Mouse (Mus musculus): Measurements from ENCODE around the gene Apoe. TPM values are rescaled to one million over a fixed set of nuclear protein-coding genes. Genes with fewer than 3 reads are reported as not detected.

Gene Apoe
- total and polyA plus RNA-seq, 3 experiments = 8.1 to 28.6 (median 19.9) TPM

- H3K4me1 ChIP-seq (ENCODE audit: insufficient read depth, low read depth, low read length) = peaks cover 34% of the 10 kb centered on the region
- ATAC-seq (ENCODE audit: extremely low read depth, insufficient number of reproducible peaks, low FRiP score, poor library complexity, severe bottlenecking) (no peak), DNase-seq (ENCODE audit: low spot score) (no peak)
- no peaks in the 10 kb centered on the region for H3K27me3 ChIP-seq (ENCODE audit: insufficient read depth, low read length)
- no peak for TF ChIP-seq TAL1 (conservative IDR thresholded peaks at IDR 0.05; ENCODE audit: low read depth, low read length)
- TF ChIP-seq GATA1 (IDR thresholded peaks at IDR 0.05; ENCODE audit: borderline replicate concordance, low read length) = no peak
- no peak for TF ChIP-seq POLR2AphosphoS5 (IDR thresholded peaks at IDR 0.05; ENCODE audit: insufficient replicate concordance, low read depth, low read length)
- TF ChIP-seq GATA2 (IDR thresholded peaks at IDR 0.05; ENCODE audit: borderline replicate concordance, low read depth, low read length) = no peak
- no peak for TF ChIP-seq CTCF (IDR thresholded peaks at IDR 0.05; ENCODE audit: low read depth, low read length)
- no peaks in the 10 kb centered on the region for H3K9me3 ChIP-seq (replicated peaks)
- peaks cover 82% of the 10 kb centered on the region for H3K36me3 ChIP-seq (replicated peaks)
- H3K4me3 ChIP-seq (ENCODE audit: low read depth, low read length) = no peak overlapping the region
Measured at GRCm38 (mm10) chr7:19734178-19734666, 35.2 kb upstream of the Apoe start.

GRCm38 (mm10) chr7:19726541-19726940 lies 27.6 kb upstream of the Apoe start:
- TF ChIP-seq GATA1 (IDR thresholded peaks at IDR 0.05; ENCODE audit: borderline replicate concordance, low read length) (no peak), GATA2 (IDR thresholded peaks at IDR 0.05; ENCODE audit: borderline replicate concordance, low read depth, low read length) (no peak), TAL1 (conservative IDR thresholded peaks at IDR 0.05; ENCODE audit: low read depth, low read length) (no peak)
- H3K4me3 ChIP-seq (ENCODE audit: low read depth, low read length) = no peak overlapping the region
- ATAC-seq (ENCODE audit: extremely low read depth, insufficient number of reproducible peaks, low FRiP score, poor library complexity, severe bottlenecking) (no peak), DNase-seq (ENCODE audit: low spot score) (no peak)
- H3K9me3 ChIP-seq (replicated peaks) = no peaks in the 10 kb centered on the region
- H3K36me3 ChIP-seq (replicated peaks) = peaks cover 93% of the 10 kb centered on the region
- no peaks in the 10 kb centered on the region for H3K27me3 ChIP-seq (ENCODE audit: insufficient read depth, low read length)
- peaks cover 12% of the 10 kb centered on the region for H3K4me1 ChIP-seq (ENCODE audit: insufficient read depth, low read depth, low read length)

- no peak for ATAC-seq (ENCODE audit: extremely low read depth, insufficient number of reproducible peaks, low FRiP score, poor library complexity, severe bottlenecking)
- peaks cover 15% of the 10 kb centered on the region for H3K4me1 ChIP-seq (ENCODE audit: insufficient read depth, low read depth, low read length)
- no peak overlapping the region for H3K4me3 ChIP-seq (ENCODE audit: low read depth, low read length)
- TF ChIP-seq GATA2 (IDR thresholded peaks at IDR 0.05; ENCODE audit: borderline replicate concordance, low read depth, low read length) (no peak), POLR2AphosphoS5 (IDR thresholded peaks at IDR 0.05; ENCODE audit: insufficient replicate concordance, low read depth, low read length) (no peak), CTCF (IDR thresholded peaks at IDR 0.05; ENCODE audit: low read depth, low read length) (no peak), GATA1 (IDR thresholded peaks at IDR 0.05; ENCODE audit: borderline replicate concordance, low read length) (no peak), TAL1 (conservative IDR thresholded peaks at IDR 0.05; ENCODE audit: low read depth, low read length) (no peak)
- DNase-seq (ENCODE audit: low spot score) = no peak
- no peaks in the 10 kb centered on the region for H3K9me3 ChIP-seq (replicated peaks)
- peaks cover 78% of the 10 kb centered on the region for H3K36me3 ChIP-seq (replicated peaks)
- H3K27me3 ChIP-seq (ENCODE audit: insufficient read depth, low read length) = no peaks in the 10 kb centered on the region
Measured at GRCm38 (mm10) chr7:19724167-19724566, 25.2 kb upstream of the Apoe start.

- no peak overlapping the region for H3K4me3 ChIP-seq (ENCODE audit: low read depth, low read length)
- peaks cover 76% of the 10 kb centered on the region for H3K36me3 ChIP-seq (replicated peaks)
- ATAC-seq (ENCODE audit: extremely low read depth, insufficient number of reproducible peaks, low FRiP score, poor library complexity, severe bottlenecking) (no peak), DNase-seq (ENCODE audit: low spot score) (no peak)
- H3K4me1 ChIP-seq (ENCODE audit: insufficient read depth, low read depth, low read length) = peaks cover 17% of the 10 kb centered on the region
- no peaks in the 10 kb centered on the region for H3K9me3 ChIP-seq (replicated peaks)
- no peak for TF ChIP-seq CTCF (IDR thresholded peaks at IDR 0.05; ENCODE audit: low read depth, low read length)
- no peak for TF ChIP-seq TAL1 (conservative IDR thresholded peaks at IDR 0.05; ENCODE audit: low read depth, low read length)
- TF ChIP-seq GATA1 (IDR thresholded peaks at IDR 0.05; ENCODE audit: borderline replicate concordance, low read length) = no peak
- no peak for TF ChIP-seq POLR2AphosphoS5 (IDR thresholded peaks at IDR 0.05; ENCODE audit: insufficient replicate concordance, low read depth, low read length)
- TF ChIP-seq GATA2 (IDR thresholded peaks at IDR 0.05; ENCODE audit: borderline replicate concordance, low read depth, low read length) = no peak
- no peaks in the 10 kb centered on the region for H3K27me3 ChIP-seq (ENCODE audit: insufficient read depth, low read length)
Measured at GRCm38 (mm10) chr7:19722754-19723195, 23.8 kb upstream of the Apoe start.

- H3K4me1 ChIP-seq (ENCODE audit: insufficient read depth, low read depth, low read length) = peaks cover 34% of the 10 kb centered on the region
- TF ChIP-seq GATA1 (IDR thresholded peaks at IDR 0.05; ENCODE audit: borderline replicate concordance, low read length) = no peak
- TF ChIP-seq GATA2 (IDR thresholded peaks at IDR 0.05; ENCODE audit: borderline replicate concordance, low read depth, low read length) = no peak
- no peak for TF ChIP-seq CTCF (IDR thresholded peaks at IDR 0.05; ENCODE audit: low read depth, low read length)
- TF ChIP-seq POLR2AphosphoS5 (IDR thresholded peaks at IDR 0.05; ENCODE audit: insufficient replicate concordance, low read depth, low read length) = no peak
- no peak for TF ChIP-seq TAL1 (conservative IDR thresholded peaks at IDR 0.05; ENCODE audit: low read depth, low read length)
- H3K36me3 ChIP-seq (replicated peaks) = peaks cover 49% of the 10 kb centered on the region
- H3K4me3 ChIP-seq (ENCODE audit: low read depth, low read length) = no peak overlapping the region
- ATAC-seq (ENCODE audit: extremely low read depth, insufficient number of reproducible peaks, low FRiP score, poor library complexity, severe bottlenecking) (no peak), DNase-seq (ENCODE audit: low spot score) (no peak)
- no peaks in the 10 kb centered on the region for H3K27me3 ChIP-seq (ENCODE audit: insufficient read depth, low read length)
- H3K9me3 ChIP-seq (replicated peaks) = no peaks in the 10 kb centered on the region
Measured at GRCm38 (mm10) chr7:19719200-19719599, 20.2 kb upstream of the Apoe start.

GRCm38 (mm10) chr7:19718297-19718952 lies 19.4 kb upstream of the Apoe start:
- TF ChIP-seq GATA2 (IDR thresholded peaks at IDR 0.05; ENCODE audit: borderline replicate concordance, low read depth, low read length) (no peak), POLR2AphosphoS5 (IDR thresholded peaks at IDR 0.05; ENCODE audit: insufficient replicate concordance, low read depth, low read length) (no peak), CTCF (IDR thresholded peaks at IDR 0.05; ENCODE audit: low read depth, low read length) (no peak), TAL1 (conservative IDR thresholded peaks at IDR 0.05; ENCODE audit: low read depth, low read length) (no peak), GATA1 (IDR thresholded peaks at IDR 0.05; ENCODE audit: borderline replicate concordance, low read length) (no peak)
- Histone ChIP-seq H3K36me3 (replicated peaks) (peaks cover 49% of the 10 kb centered on the region), H3K9me3 (replicated peaks) (no peaks in the 10 kb centered on the region), H3K27me3 (ENCODE audit: insufficient read depth, low read length) (no peaks in the 10 kb centered on the region), H3K4me1 (ENCODE audit: insufficient read depth, low read depth, low read length) (peaks cover 37% of the 10 kb centered on the region), H3K4me3 (ENCODE audit: low read depth, low read length) (no peak overlapping the region)
- ATAC-seq (ENCODE audit: extremely low read depth, insufficient number of reproducible peaks, low FRiP score, poor library complexity, severe bottlenecking) = no peak
- DNase-seq (ENCODE audit: low spot score) = no peak
